Mouse (Mus musculus): ENCODE measurements around the gene Rnf144a.

GRCm38 (mm10) chr12:26323783-26324364 is 91.2 kb downstream of the Rnf144a start:
- TF ChIP-seq CTCF (IDR thresholded peaks at IDR 0.05; ENCODE audit: low read depth) = no peak
- no peak for TF ChIP-seq EP300 (IDR thresholded peaks at IDR 0.05; ENCODE audit: low read depth)

Measured in liver, postnatal 0 days (tissue).